Mouse (Mus musculus) lung, adult 2 months (tissue): ENCODE measurements around the gene Adad1.

ENCODE experiments used
- CTCF ChIP-seq: fragments of 200-500 bp; IDR thresholded peaks from 2 replicates; pipeline ENCODE4 v1.5.1; 2011; ENCODE audit warnings: mild to moderate bottlenecking, low read length, control low read depth; ENCODE audit not compliant: insufficient read depth
- POLR2A ChIP-seq: fragments of 200-500 bp; IDR thresholded peaks from 2 replicates; pipeline ENCODE4 v1.6.1; 2011; ENCODE audit warnings: low read depth, mild to moderate bottlenecking, control low read depth, low read length, borderline replicate concordance; ENCODE audit errors: extremely low read depth

DNA sequence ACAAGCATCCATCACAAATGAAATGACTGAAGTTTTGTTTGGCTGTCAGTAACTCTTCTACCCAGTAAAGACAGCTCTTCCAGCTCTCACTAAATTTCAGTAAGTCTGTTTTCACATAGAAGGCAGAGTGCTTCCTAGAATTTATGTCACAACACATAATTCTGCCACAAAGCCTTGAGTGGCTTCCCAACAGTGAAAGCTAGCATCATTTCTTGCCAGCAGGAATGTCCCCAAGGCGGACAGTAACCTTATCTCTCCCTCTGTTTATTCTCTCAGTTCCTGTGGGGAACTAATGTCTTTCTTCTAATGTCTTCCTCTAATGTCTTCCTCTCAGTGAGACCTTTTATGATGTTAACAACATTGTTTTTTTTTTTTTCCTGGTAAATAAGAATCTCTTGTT lies 81.7 kb downstream of the Adad1 start:
- TF ChIP-seq CTCF, result no peak
- no peak for TF ChIP-seq POLR2A
